Mouse (Mus musculus) liver, embryonic 13.5 days (tissue): Measurements from ENCODE around the gene Vsig4. TPM values are rescaled to one million over a fixed set of nuclear protein-coding genes. Genes with fewer than 3 reads are reported as not detected.
A peak's percentile ranks its signal among the peaks of the same experiment; 100 is the strongest.

Experiments
- microRNA counts: library from miRNA; unstranded; fragments of <30 nt; microRNA quantifications from one replicate; lab custom pipeline; 2016
- microRNA-seq: library from miRNA; unstranded; fragments of <30 nt; microRNA quantifications from one replicate; pipeline ENCODE4, GENCODE M21; 2016
- polyA plus RNA-seq: library from polyadenylated mRNA; unstranded; fragments of >200 nt; fragmentation: Nextera tagmentation; extraction: Ambion mirVana; gene quantifications from 2 replicates; pipeline ENCODE4 v1.2.1, GENCODE M21; 2015

Gene Vsig4
- polyA plus RNA-seq, 1 experiment from 2014 or later = 0.13 TPM

MicroRNA genes within 50 kb of the gene (microRNA counts, 519-probe panel; counts per million panel counts)
- microRNA mmu-miR-223 (lab: Ali Mortazavi, UCI) = 6,985 counts per million, percentile 88 among the panel's probes with 10 or more counts

Small RNAs within 50 kb of the gene (microRNA-seq; reads per million reads assigned to microRNA genes)
- gene Mir223 = 12,797 reads per million, percentile 95 among the genes with 10 or more reads in this experiment

Other genes starting within 250 kb of the Vsig4 start
- gene Msn, start 197.4 kb downstream of the Vsig4 start, polyA plus RNA-seq = 47.6 and 65.8 TPM in 2 replicates
- gene Heph, start 161.9 kb upstream of the Vsig4 start, polyA plus RNA-seq = 1.1 TPM in 2 replicates
- gene Hsf3, start 162.9 kb upstream of the Vsig4 start, polyA plus RNA-seq = not detected in 2 replicates